Mouse (Mus musculus) forebrain, embryonic 14.5 days (tissue): Measurements from ENCODE around the gene Lrba. TPM values are rescaled to one million over a fixed set of nuclear protein-coding genes. Genes with fewer than 3 reads are reported as not detected.
A peak's percentile ranks its signal among the peaks of the same experiment; 100 is the strongest.

ENCODE experiments used
- ATAC-seq: fragments of 200-750 bp; cut with Nextera tagmentation; 2 replicates; pipeline ENCODE4 v1.8.0; 2017; ENCODE audit warnings: mild to moderate bottlenecking, moderate library complexity
- DNase-seq: peaks from one replicate; pipeline ENCODE4 v3.0.0-alpha.2; 2015; ENCODE audit warnings: low spot score
- H3K27ac ChIP-seq: fragments of 300-500 bp; sonication (generic); 2 replicates; pipeline ENCODE4 v1.5.1; 2014; ENCODE audit warnings: low read depth, mild to moderate bottlenecking, control low read depth, low read length, moderate library complexity
- H3K27me3 ChIP-seq: fragments of 300-500 bp; sonication (generic); replicated peaks from 2 replicates; pipeline ENCODE4 v1.6.1; 2014; ENCODE audit warnings: low read length, control low read depth, mixed read lengths; ENCODE audit not compliant: control insufficient read depth, insufficient read depth
- H3K36me3 ChIP-seq: fragments of 300-500 bp; sonication (generic); 2 replicates; pipeline ENCODE4 v1.6.1; 2014; ENCODE audit warnings: low read length, control low read depth; ENCODE audit not compliant: control insufficient read depth, insufficient read depth
- H3K4me1 ChIP-seq: fragments of 300-500 bp; sonication (generic); 2 replicates; pipeline ENCODE4 v1.6.1; 2014; ENCODE audit warnings: antibody characterized with exemption, low read length, control low read depth; ENCODE audit not compliant: control insufficient read depth, insufficient read depth
- H3K4me2 ChIP-seq: fragments of 300-500 bp; sonication (generic); 2 replicates; pipeline ENCODE4 v1.6.1; 2014; ENCODE audit warnings: mild to moderate bottlenecking, control low read depth, low read length
- H3K4me3 ChIP-seq: fragments of 300-500 bp; sonication (generic); 2 replicates; pipeline ENCODE4 v1.5.1; 2014; ENCODE audit warnings: low read depth, low read length, control low read depth
- H3K9ac ChIP-seq: fragments of 300-500 bp; sonication (generic); 2 replicates; pipeline ENCODE4 v1.6.1; 2014; ENCODE audit warnings: mild to moderate bottlenecking, low read length, control low read depth, moderate library complexity
- H3K9me3 ChIP-seq: fragments of 300-500 bp; sonication (generic); replicated peaks from 2 replicates; pipeline ENCODE4 v1.6.1; 2016; ENCODE audit warnings: low read length, control low read depth, mixed read lengths; ENCODE audit not compliant: control insufficient read depth
- WGBS: fragments of 180-500 bp; shearing (Covaris S2); extraction: QIAGEN DNeasy Blood & Tissue Kit; methylation state at CpG from one replicate; pipeline ENCODE4 v1.1.7; 2014; 5-methylcytosine and 5-hydroxymethylcytosine counted together
- polyA plus RNA-seq: library from polyadenylated mRNA; unstranded; fragments of >200 nt; fragmentation: Nextera tagmentation; extraction: Ambion mirVana; gene quantifications from 2 replicates; pipeline ENCODE4 v1.2.1, GENCODE M21; 2014

Lrba gene
- polyA plus RNA-seq, 1 experiment from 2014 or later, result 2.9 TPM

- Histone ChIP-seq H3K36me3 (peaks cover 16% of the 10 kb centered on the region), H3K9me3 (no peaks in the 10 kb centered on the region), H3K4me1 (peaks cover 10% of the 10 kb centered on the region; the same call in 1 of the 2 replicates), H3K9ac (no peak overlapping the region), H3K27me3 (no peaks in the 10 kb centered on the region), H3K4me2 (no peak overlapping the region), H3K4me3 (no peak overlapping the region), H3K27ac (no peak overlapping the region)
- WGBS, result 98% methylated on average over 6 of the region's 6 CpGs
- DNase-seq (no peak), ATAC-seq (no peak)
Measured at GRCm38 (mm10) chr3:86819372-86819771, 594.9 kb downstream of the Lrba start.

- Histone ChIP-seq H3K9ac (no peak overlapping the region), H3K27ac (no peak overlapping the region), H3K4me2 (no peak overlapping the region), H3K4me1 (peaks cover 10% of the 10 kb centered on the region; the same call in 1 of the 2 replicates), H3K36me3 (peaks cover 11% of the 10 kb centered on the region; the same call in 1 of the 2 replicates), H3K9me3 (no peaks in the 10 kb centered on the region), H3K27me3 (no peaks in the 10 kb centered on the region), H3K4me3 (no peak overlapping the region)
- 91% methylated on average over 10 of the region's 10 CpGs for WGBS
- ATAC-seq (no peak), DNase-seq (no peak)
Measured at GRCm38 (mm10) chr3:86820344-86820743, 595.9 kb downstream of the Lrba start.

GRCm38 (mm10) chr3:86821383-86821782 is 596.9 kb downstream of the Lrba start:
- WGBS, result 53% methylated on average over 3 of the region's 3 CpGs
- no peak for ATAC-seq

GRCm38 (mm10) chr3:86827506-86827905 is 603.0 kb downstream of the Lrba start:
- H3K4me1 ChIP-seq, result peaks cover 8% of the 10 kb centered on the region
- no peak overlapping the region for H3K4me2 ChIP-seq
- peaks cover 26% of the 10 kb centered on the region; the same call in 1 of the 2 replicates for H3K36me3 ChIP-seq
- DNase-seq (no peak), ATAC-seq (no peak)
- WGBS, result 91% methylated on average over 3 of the region's 3 CpGs
- H3K4me3 ChIP-seq, result no peak overlapping the region
- H3K9me3 ChIP-seq, result no peaks in the 10 kb centered on the region
- H3K27ac ChIP-seq, result no peak overlapping the region
- H3K9ac ChIP-seq, result no peak overlapping the region
- no peaks in the 10 kb centered on the region for H3K27me3 ChIP-seq

More at GRCm38 (mm10) chr3:86821383-86821782, 596.9 kb downstream of the Lrba start:
- Histone ChIP-seq H3K4me1 (peaks cover 10% of the 10 kb centered on the region; the same call in 1 of the 2 replicates), H3K4me3 (no peak overlapping the region), H3K36me3 (peaks cover 11% of the 10 kb centered on the region; the same call in 1 of the 2 replicates), H3K9ac (no peak overlapping the region), H3K4me2 (no peak overlapping the region), H3K27me3 (no peaks in the 10 kb centered on the region), H3K27ac (no peak overlapping the region), H3K9me3 (no peaks in the 10 kb centered on the region)
- no peak for DNase-seq

- H3K27me3 ChIP-seq, result no peaks in the 10 kb centered on the region
- peak; percentile 25 for ATAC-seq
- H3K9me3 ChIP-seq, result no peaks in the 10 kb centered on the region
- DNase-seq, result no peak
- no peak overlapping the region for H3K9ac ChIP-seq
- H3K4me3 ChIP-seq, result no peak overlapping the region
- H3K27ac ChIP-seq, result peak overlapping the region; percentile 9; the same call in 1 of the 2 replicates
- H3K36me3 ChIP-seq, result peaks cover 15% of the 10 kb centered on the region; the same call in 1 of the 2 replicates
- H3K4me2 ChIP-seq, result no peak overlapping the region
- peaks cover 28% of the 10 kb centered on the region for H3K4me1 ChIP-seq
- 32% methylated on average over 8 of the region's 8 CpGs for WGBS
Measured at GRCm38 (mm10) chr3:86832115-86832514, 607.6 kb downstream of the Lrba start.

Other genes with a start within 250 kb of the Lrba start
- gene Prss48, start 222.2 kb upstream of the Lrba start, polyA plus RNA-seq, result not detected in 2 replicates
- gene Rps3a1, start 82.0 kb upstream of the Lrba start, polyA plus RNA-seq, result 802 and 926 TPM in 2 replicates